In the genomic region with DNA sequence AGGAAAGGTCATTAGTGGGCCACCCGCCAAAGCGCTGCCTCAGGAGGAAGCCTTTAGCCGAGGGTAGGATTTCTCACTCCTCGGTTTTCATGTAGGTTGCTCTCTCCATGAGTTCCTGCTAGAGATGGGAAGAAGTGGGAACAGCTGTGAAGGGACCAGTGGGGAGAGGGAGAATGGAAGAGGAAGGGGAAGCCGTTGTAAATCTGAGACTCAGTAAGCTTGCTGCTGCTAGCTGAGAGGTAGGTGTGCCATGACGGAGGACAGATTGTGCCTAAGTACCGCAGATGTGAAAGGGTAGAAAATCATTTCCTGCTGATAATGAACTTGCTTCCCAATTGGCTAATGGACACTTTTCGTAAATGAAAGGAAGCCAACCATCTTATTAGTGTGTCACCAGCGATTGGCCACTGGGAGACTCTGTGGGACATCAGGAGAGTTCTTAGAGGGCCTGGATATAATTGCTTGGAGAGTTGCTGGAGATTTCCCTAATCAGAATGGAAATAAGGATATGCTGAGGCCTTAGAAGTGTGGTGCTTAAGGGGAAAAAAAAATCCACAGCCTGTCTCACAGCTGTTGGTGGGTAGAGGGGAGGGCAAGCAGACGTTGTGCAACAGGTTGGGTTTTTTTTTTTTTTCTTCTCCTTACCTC, we compare ENCODE assay signal across 22 mouse cellular contexts. TPM values are rescaled to one million over a fixed set of nuclear protein-coding genes. Genes with fewer than 3 reads are reported as not detected.
DNase-seq lines count a peak whose midpoint lies in the region; ATAC-seq and TF ChIP-seq lines count a peak whose summit lies in the region.
"Had no signal": no experiment of that assay in that cellular context is flagged by ENCODE, and none has a peak within 500 bp of the region (broad histone marks: within the 10 kb centered on the region; RNA-seq: fewer than 3 reads in every experiment).

No protein-coding gene starts in this region.

- no peak overlapping the region for H3K4me3 ChIP-seq in hindbrain, embryonic 16.5 days (ENCODE audit: low read length)
- H3K4me3 ChIP-seq in hindbrain, embryonic 11.5 days (ENCODE audit: low read depth, low read length) = no peak overlapping the region
- H3K4me3 ChIP-seq in midbrain, embryonic 13.5 days (replicated peaks) = no peak overlapping the region
- no peak overlapping the region for H3K4me3 ChIP-seq in midbrain, embryonic 10.5 days
- no peak overlapping the region for H3K4me3 ChIP-seq in hindbrain, postnatal 0 days (ENCODE audit: low read length)
- H3K4me3 ChIP-seq: embryonic facial prominence, embryonic 13.5 days; forebrain, embryonic 12.5 days; heart, embryonic 10.5 days had no signal

- 0 out of 2 replicates have a peak, but pooled peaks cover 2% of the 10 kb centered on the region for H3K27me3 ChIP-seq in hindbrain, embryonic 16.5 days (replicated peaks; ENCODE audit: control insufficient read depth, insufficient read depth, low read length)
- no peaks in the 10 kb centered on the region for H3K27me3 ChIP-seq in hindbrain, embryonic 11.5 days (ENCODE audit: control insufficient read depth, insufficient read depth, low read length)
- peaks cover 6% of the 10 kb centered on the region for H3K27me3 ChIP-seq in midbrain, embryonic 13.5 days
- peaks cover 31% of the 10 kb centered on the region for H3K27me3 ChIP-seq in midbrain, embryonic 10.5 days (ENCODE audit: low read depth, poor library complexity, severe bottlenecking)
- no peaks in the 10 kb centered on the region for H3K27me3 ChIP-seq in hindbrain, postnatal 0 days (ENCODE audit: insufficient read depth, low read length)

- no peaks in the 10 kb centered on the region for H3K4me1 ChIP-seq in hindbrain, embryonic 16.5 days (ENCODE audit: control insufficient read depth, insufficient read depth, low read depth, low read length)
- no peaks in the 10 kb centered on the region for H3K4me1 ChIP-seq in hindbrain, embryonic 11.5 days (replicated peaks; ENCODE audit: control insufficient read depth, insufficient read depth, low read length)
- no peaks in the 10 kb centered on the region for H3K4me1 ChIP-seq in midbrain, embryonic 13.5 days (replicated peaks)
- H3K4me1 ChIP-seq in midbrain, embryonic 10.5 days = no peaks in the 10 kb centered on the region
- H3K4me1 ChIP-seq in hindbrain, postnatal 0 days (ENCODE audit: insufficient read depth, low read length) = no peaks in the 10 kb centered on the region
- H3K4me1 ChIP-seq: embryonic facial prominence, embryonic 13.5 days; forebrain, embryonic 12.5 days; heart, embryonic 10.5 days had no signal

- H3K9me3 ChIP-seq in hindbrain, embryonic 16.5 days (ENCODE audit: control insufficient read depth, low read length) = no peaks in the 10 kb centered on the region
- H3K9me3 ChIP-seq in hindbrain, embryonic 11.5 days (ENCODE audit: control insufficient read depth, low read length) = no peaks in the 10 kb centered on the region
- H3K9me3 ChIP-seq in midbrain, embryonic 13.5 days = no peaks in the 10 kb centered on the region
- H3K9me3 ChIP-seq in midbrain, embryonic 10.5 days (replicated peaks) = no peaks in the 10 kb centered on the region
- H3K9me3 ChIP-seq in hindbrain, postnatal 0 days (ENCODE audit: low read length) = no peaks in the 10 kb centered on the region
- H3K9me3 ChIP-seq: embryonic facial prominence, embryonic 13.5 days; forebrain, embryonic 12.5 days; heart, embryonic 10.5 days had no signal

- TF ChIP-seq CTCF in hindbrain, postnatal 0 days (IDR thresholded peaks at IDR 0.05; ENCODE audit: low read depth) = no peak

- H3K4me2 ChIP-seq in hindbrain, embryonic 16.5 days (ENCODE audit: low read length) = no peak overlapping the region
- no peak overlapping the region for H3K4me2 ChIP-seq in hindbrain, embryonic 11.5 days (replicated peaks; ENCODE audit: low read depth, low read length)
- H3K4me2 ChIP-seq in midbrain, embryonic 13.5 days (replicated peaks) = no peak overlapping the region
- H3K4me2 ChIP-seq in hindbrain, postnatal 0 days (ENCODE audit: low read depth, low read length) = no peak overlapping the region
- H3K4me2 ChIP-seq: embryonic facial prominence, embryonic 13.5 days; forebrain, embryonic 12.5 days had no signal

- no peak overlapping the region for H3K9ac ChIP-seq in hindbrain, embryonic 16.5 days (ENCODE audit: low read depth, low read length)
- H3K9ac ChIP-seq in hindbrain, embryonic 11.5 days (ENCODE audit: low read depth, low read length) = no peak overlapping the region
- no peak overlapping the region for H3K9ac ChIP-seq in midbrain, embryonic 13.5 days (replicated peaks)
- H3K9ac ChIP-seq in hindbrain, postnatal 0 days (replicated peaks; ENCODE audit: low read length) = no peak overlapping the region
- H3K9ac ChIP-seq: embryonic facial prominence, embryonic 13.5 days; forebrain, embryonic 12.5 days had no signal

- H3K36me3 ChIP-seq in hindbrain, embryonic 16.5 days (ENCODE audit: control insufficient read depth, insufficient read depth, low read length) = no peaks in the 10 kb centered on the region
- H3K36me3 ChIP-seq in hindbrain, embryonic 11.5 days (ENCODE audit: control insufficient read depth, insufficient read depth, low read length) = no peaks in the 10 kb centered on the region
- H3K36me3 ChIP-seq in midbrain, embryonic 13.5 days = no peaks in the 10 kb centered on the region
- no peaks in the 10 kb centered on the region for H3K36me3 ChIP-seq in midbrain, embryonic 10.5 days
- no peaks in the 10 kb centered on the region for H3K36me3 ChIP-seq in hindbrain, postnatal 0 days (ENCODE audit: insufficient read depth, low read length)
- H3K36me3 ChIP-seq: embryonic facial prominence, embryonic 13.5 days; forebrain, embryonic 12.5 days; heart, embryonic 10.5 days had no signal

- peak; percentile 37; the same call in 1 of the 2 replicates for ATAC-seq in hindbrain, embryonic 16.5 days
- ATAC-seq in hindbrain, embryonic 11.5 days (ENCODE audit: low FRiP score) = no peak
- peak; percentile 58 for ATAC-seq in midbrain, embryonic 13.5 days
- ATAC-seq in common myeloid progenitor, adult 5-6 weeks (replicated peaks; ENCODE audit: low read depth, poor library complexity, severe bottlenecking) = peak; percentile 37
- no peak for ATAC-seq in hindbrain, postnatal 0 days
- ATAC-seq: intestine, embryonic 16.5 days had no signal

- H3K27ac ChIP-seq in hindbrain, embryonic 16.5 days (ENCODE audit: low read depth, low read length) = no peak overlapping the region
- no peak overlapping the region for H3K27ac ChIP-seq in hindbrain, embryonic 11.5 days (ENCODE audit: low read depth, low read length)
- no peak overlapping the region for H3K27ac ChIP-seq in midbrain, embryonic 13.5 days
- H3K27ac ChIP-seq in midbrain, embryonic 10.5 days (replicated peaks) = no peak overlapping the region
- no peak overlapping the region for H3K27ac ChIP-seq in hindbrain, postnatal 0 days
- H3K27ac ChIP-seq: embryonic facial prominence, embryonic 13.5 days; forebrain, embryonic 12.5 days; heart, embryonic 10.5 days had no signal

- WGBS in hindbrain, embryonic 16.5 days = 36% methylated on average over 10 of the region's 10 CpGs
- WGBS in hindbrain, embryonic 11.5 days = 46% methylated on average over 10 of the region's 10 CpGs
- 45% methylated on average over 10 of the region's 10 CpGs for WGBS in midbrain, embryonic 13.5 days
- WGBS in midbrain, embryonic 10.5 days = 49% methylated on average over 10 of the region's 10 CpGs
- 46% methylated on average over 10 of the region's 10 CpGs for WGBS in hindbrain, postnatal 0 days

- DNase-seq in hindbrain, embryonic 11.5 days (ENCODE audit: low spot score) = no peak
- no peak for DNase-seq in midbrain, embryonic 10.5 days (ENCODE audit: low spot score)
- DNase-seq in hindbrain, postnatal 0 days (ENCODE audit: low spot score) = peak; percentile 8
- no peak for DNase-seq in testis, postnatal 14 days (ENCODE audit: low spot score)
- DNase-seq: adrenal gland, adult 8-10 months; adrenal gland, postnatal 36 days; cerebellum, adult 11 months; gastrocnemius, postnatal 36 days; heart, adult 18-20 months; heart, postnatal 10 days; heart, postnatal 4 days had no signal

RNA-seq across cellular contexts. Expression of a gene that starts 4.5 kb away (rescaled TPM):
- 0.31 and 0.37 TPM in 2 replicates for polyA plus RNA-seq in hindbrain, embryonic 16.5 days (2015; fragmentation: Nextera tagmentation; extraction: Ambion mirVana)
- polyA plus RNA-seq in hindbrain, embryonic 11.5 days (2014; fragmentation: Nextera tagmentation; extraction: Ambion mirVana) = 0.13 and 0.19 TPM in 2 replicates
- polyA plus RNA-seq in midbrain, embryonic 13.5 days (2015; fragmentation: Nextera tagmentation; extraction: Ambion mirVana) = 0.13 and 0.15 TPM in 2 replicates
- 0.07 TPM in 1 of 2 replicates, not detected in the other for polyA plus RNA-seq in midbrain, embryonic 10.5 days (2016; fragmentation: Nextera tagmentation; extraction: Ambion mirVana)
- total RNA-seq in common myeloid progenitor, adult 5-6 weeks (2017) = not detected in 2 replicates
- 0.10 TPM in 1 of 2 replicates, not detected in the other for total RNA-seq in hindbrain, postnatal 0 days (2014; rRNA removed)
- 0.18 and 0.28 TPM in 2 replicates for polyA plus RNA-seq in hindbrain, postnatal 0 days (2015; fragmentation: Nextera tagmentation; extraction: Ambion mirVana)
- total RNA-seq: adrenal gland, adult 8-10 months; adrenal gland, postnatal 36 days; ES-E14; gastrocnemius, adult 8-10 months; gastrocnemius, postnatal 36 days; heart, adult 18-20 months; heart, postnatal 10 days; heart, postnatal 4 days had no signal
- polyA plus RNA-seq: embryonic facial prominence, embryonic 13.5 days; heart, embryonic 14.5 days had no signal

RNA-seq across cellular contexts. Expression of a gene that starts 7.5 kb away (rescaled TPM):
- polyA plus RNA-seq in hindbrain, embryonic 16.5 days (2015; fragmentation: Nextera tagmentation; extraction: Ambion mirVana) = 12.8 and 16.7 TPM in 2 replicates
- polyA plus RNA-seq in hindbrain, embryonic 11.5 days (2014; fragmentation: Nextera tagmentation; extraction: Ambion mirVana) = 14.8 and 16.8 TPM in 2 replicates
- polyA plus RNA-seq in midbrain, embryonic 13.5 days (2015; fragmentation: Nextera tagmentation; extraction: Ambion mirVana) = 14.2 and 14.3 TPM in 2 replicates
- polyA plus RNA-seq in midbrain, embryonic 10.5 days (2016; fragmentation: Nextera tagmentation; extraction: Ambion mirVana) = 12.2 and 12.5 TPM in 2 replicates
- 4.1 and 6.6 TPM in 2 replicates for total RNA-seq in common myeloid progenitor, adult 5-6 weeks (2017)
- total RNA-seq in hindbrain, postnatal 0 days (2014; rRNA removed) = 28.0 and 29.1 TPM in 2 replicates
- polyA plus RNA-seq in hindbrain, postnatal 0 days (2015; fragmentation: Nextera tagmentation; extraction: Ambion mirVana) = 9.9 and 12.8 TPM in 2 replicates

RNA-seq across cellular contexts. Expression of a gene that starts 27.7 kb away (rescaled TPM):
- 90.2 and 90.6 TPM in 2 replicates for polyA plus RNA-seq in hindbrain, embryonic 16.5 days (2015; fragmentation: Nextera tagmentation; extraction: Ambion mirVana)
- 167 and 171 TPM in 2 replicates for polyA plus RNA-seq in hindbrain, embryonic 11.5 days (2014; fragmentation: Nextera tagmentation; extraction: Ambion mirVana)
- 152 and 165 TPM in 2 replicates for polyA plus RNA-seq in midbrain, embryonic 13.5 days (2015; fragmentation: Nextera tagmentation; extraction: Ambion mirVana)
- polyA plus RNA-seq in midbrain, embryonic 10.5 days (2016; fragmentation: Nextera tagmentation; extraction: Ambion mirVana) = 226 and 228 TPM in 2 replicates
- 133 and 134 TPM in 2 replicates for total RNA-seq in common myeloid progenitor, adult 5-6 weeks (2017)
- 9.1 and 11.2 TPM in 2 replicates for total RNA-seq in hindbrain, postnatal 0 days (2014; rRNA removed)
- polyA plus RNA-seq in hindbrain, postnatal 0 days (2015; fragmentation: Nextera tagmentation; extraction: Ambion mirVana) = 82.5 and 90.6 TPM in 2 replicates

RNA-seq across cellular contexts. Expression of a gene that starts 47.6 kb away (rescaled TPM):
- not detected in 2 replicates for polyA plus RNA-seq in hindbrain, embryonic 16.5 days (2015; fragmentation: Nextera tagmentation; extraction: Ambion mirVana)
- not detected in 2 replicates for polyA plus RNA-seq in hindbrain, embryonic 11.5 days (2014; fragmentation: Nextera tagmentation; extraction: Ambion mirVana)
- 0.15 TPM in 1 of 2 replicates, not detected in the other for polyA plus RNA-seq in midbrain, embryonic 13.5 days (2015; fragmentation: Nextera tagmentation; extraction: Ambion mirVana)
- polyA plus RNA-seq in midbrain, embryonic 10.5 days (2016; fragmentation: Nextera tagmentation; extraction: Ambion mirVana) = not detected in 2 replicates
- total RNA-seq in common myeloid progenitor, adult 5-6 weeks (2017) = not detected in 2 replicates
- total RNA-seq in hindbrain, postnatal 0 days (2014; rRNA removed) = not detected in 2 replicates
- not detected in 2 replicates for polyA plus RNA-seq in hindbrain, postnatal 0 days (2015; fragmentation: Nextera tagmentation; extraction: Ambion mirVana)
- total RNA-seq: adrenal gland, postnatal 36 days; gastrocnemius, adult 8-10 months; gastrocnemius, postnatal 36 days; heart, adult 18-20 months; heart, postnatal 10 days; heart, postnatal 4 days had no signal
- polyA plus RNA-seq: embryonic facial prominence, embryonic 13.5 days; forebrain, embryonic 12.5 days; heart, embryonic 10.5 days; heart, embryonic 14.5 days; intestine, embryonic 16.5 days had no signal

RNA-seq across cellular contexts. Expression of a gene that starts 49.9 kb away (rescaled TPM):
- not detected in 2 replicates for polyA plus RNA-seq in hindbrain, embryonic 16.5 days (2015; fragmentation: Nextera tagmentation; extraction: Ambion mirVana)
- polyA plus RNA-seq in hindbrain, embryonic 11.5 days (2014; fragmentation: Nextera tagmentation; extraction: Ambion mirVana) = 0.73 TPM in 1 of 2 replicates, not detected in the other
- polyA plus RNA-seq in midbrain, embryonic 13.5 days (2015; fragmentation: Nextera tagmentation; extraction: Ambion mirVana) = not detected in 2 replicates
- polyA plus RNA-seq in midbrain, embryonic 10.5 days (2016; fragmentation: Nextera tagmentation; extraction: Ambion mirVana) = not detected in 2 replicates
- total RNA-seq in common myeloid progenitor, adult 5-6 weeks (2017) = not detected in 2 replicates
- not detected in 2 replicates for total RNA-seq in hindbrain, postnatal 0 days (2014; rRNA removed)
- polyA plus RNA-seq in hindbrain, postnatal 0 days (2015; fragmentation: Nextera tagmentation; extraction: Ambion mirVana) = not detected in 2 replicates
- total RNA-seq: adrenal gland, postnatal 36 days; gastrocnemius, adult 8-10 months; gastrocnemius, postnatal 36 days; heart, adult 18-20 months; heart, postnatal 10 days; heart, postnatal 4 days had no signal
- polyA plus RNA-seq: cortical plate, adult 2 months; forebrain, embryonic 12.5 days; heart, embryonic 10.5 days; heart, embryonic 14.5 days; intestine, embryonic 16.5 days had no signal

Comparison
In these comparisons a context has a peak if more than half of its experiments do, and no peak if none do; other contexts are left out.
1. ATAC-seq: peak in hindbrain, embryonic 16.5 days (single experiment), midbrain, embryonic 13.5 days (single experiment) and common myeloid progenitor, adult 5-6 weeks (single experiment); none in hindbrain, embryonic 11.5 days (single experiment) and hindbrain, postnatal 0 days (single experiment).